ENCODE assay signal across 19 mouse cellular contexts in genomic region chr13:47951043-47951442, GRCm38 (mm10).
A peak's percentile ranks its signal among the peaks of the same experiment; 100 is the strongest.
DNase-seq lines count a peak whose midpoint lies in the region; ATAC-seq and TF ChIP-seq lines count a peak whose summit lies in the region.
"Had no signal": no experiment of that assay in that cellular context is flagged by ENCODE, and none has a peak within 500 bp of the region (broad histone marks: within the 10 kb centered on the region; RNA-seq: fewer than 3 reads in every experiment).

No protein-coding gene starts in this region.

- peak; percentile 6 to 23 for DNase-seq in left cerebral cortex, postnatal 25 days (ENCODE audit: low spot score in 2 of 2)
- DNase-seq in left cerebral cortex, postnatal 4 days, result no peak
- DNase-seq in hindbrain, postnatal 0 days (ENCODE audit: low spot score), result peak; percentile 41
- DNase-seq in T-cell, adult 2 months (ENCODE audit: low spot score), result no peak
- no peak for DNase-seq in gastrocnemius, adult 2 months
- DNase-seq: adrenal gland, postnatal 25 days; B cell, adult 2 months; cerebellum, postnatal 10 days; embryo, embryonic 11 days; gastrocnemius, postnatal 10 days; heart, adult 18-20 months; kidney, adult 2 months; lung, adult 2 months; lung, postnatal 36 days had no signal

- H3K27me3 ChIP-seq in forebrain, embryonic 15.5 days, result no peaks in the 10 kb centered on the region
- H3K27me3 ChIP-seq in hindbrain, postnatal 0 days (ENCODE audit: insufficient read depth, low read length), result no peaks in the 10 kb centered on the region
- no peaks in the 10 kb centered on the region for H3K27me3 ChIP-seq in neural tube, embryonic 14.5 days (ENCODE audit: control insufficient read depth, insufficient read depth, low read length)
- H3K27me3 ChIP-seq: embryonic facial prominence, embryonic 15.5 days; heart, embryonic 15.5 days had no signal

- H3K4me2 ChIP-seq in forebrain, embryonic 15.5 days (replicated peaks), result no peak overlapping the region
- H3K4me2 ChIP-seq in hindbrain, postnatal 0 days (ENCODE audit: low read depth, low read length), result no peak overlapping the region
- H3K4me2 ChIP-seq in neural tube, embryonic 14.5 days (ENCODE audit: low read depth, low read length), result 0 out of 2 replicates have a peak overlapping the region, but pooled peaks have one; percentile 4
- H3K4me2 ChIP-seq: embryonic facial prominence, embryonic 15.5 days; heart, embryonic 15.5 days had no signal

- H3K9ac ChIP-seq in forebrain, embryonic 15.5 days (replicated peaks), result 0 out of 2 replicates have a peak overlapping the region, but pooled peaks have one; percentile 27
- no peak overlapping the region for H3K9ac ChIP-seq in hindbrain, postnatal 0 days (replicated peaks; ENCODE audit: low read length)
- no peak overlapping the region for H3K9ac ChIP-seq in neural tube, embryonic 14.5 days (replicated peaks; ENCODE audit: low read depth, low read length)
- H3K9ac ChIP-seq: embryonic facial prominence, embryonic 15.5 days; heart, embryonic 15.5 days had no signal

- no peaks in the 10 kb centered on the region for H3K36me3 ChIP-seq in forebrain, embryonic 15.5 days
- no peaks in the 10 kb centered on the region for H3K36me3 ChIP-seq in hindbrain, postnatal 0 days (ENCODE audit: insufficient read depth, low read length)
- H3K36me3 ChIP-seq in neural tube, embryonic 14.5 days (ENCODE audit: control insufficient read depth, insufficient read depth, low read length), result no peaks in the 10 kb centered on the region
- H3K36me3 ChIP-seq: embryonic facial prominence, embryonic 15.5 days; heart, embryonic 15.5 days had no signal

- peak overlapping the region; percentile 77 for H3K27ac ChIP-seq in forebrain, embryonic 15.5 days (replicated peaks)
- H3K27ac ChIP-seq in hindbrain, postnatal 0 days, result peak overlapping the region; percentile 36; the same call in 1 of the 2 replicates
- peak overlapping the region; percentile 69; the same call in 1 of the 2 replicates for H3K27ac ChIP-seq in neural tube, embryonic 14.5 days (ENCODE audit: low read depth, low read length)
- H3K27ac ChIP-seq in gastrocnemius, adult 2 months, result no peak overlapping the region
- H3K27ac ChIP-seq: embryonic facial prominence, embryonic 15.5 days; heart, embryonic 15.5 days had no signal

- no peak overlapping the region for H3K4me3 ChIP-seq in forebrain, embryonic 15.5 days
- H3K4me3 ChIP-seq in hindbrain, postnatal 0 days (ENCODE audit: low read length), result no peak overlapping the region
- no peak overlapping the region for H3K4me3 ChIP-seq in neural tube, embryonic 14.5 days (ENCODE audit: low read depth, low read length)
- no peak overlapping the region for H3K4me3 ChIP-seq in gastrocnemius, adult 2 months
- H3K4me3 ChIP-seq: embryonic facial prominence, embryonic 15.5 days; heart, embryonic 15.5 days had no signal

- WGBS in forebrain, embryonic 15.5 days, result 45% methylated on average over 10 of the region's 10 CpGs
- 43% methylated on average over 10 of the region's 10 CpGs for WGBS in hindbrain, postnatal 0 days
- 56% methylated on average over 10 of the region's 10 CpGs for WGBS in neural tube, embryonic 14.5 days

- intact Hi-C loops in left cerebral cortex, postnatal 25 days (cut with DNase I), result no loop called here
- intact Hi-C loops in left cerebral cortex, postnatal 4 days (cut with DNase I), result no loop called here
- intact Hi-C loops in gastrocnemius, adult 2 months (cut with DNase I), result no loop called here

- H3K9me3 ChIP-seq in forebrain, embryonic 15.5 days, result no peaks in the 10 kb centered on the region
- no peaks in the 10 kb centered on the region for H3K9me3 ChIP-seq in hindbrain, postnatal 0 days (ENCODE audit: low read length)
- no peaks in the 10 kb centered on the region for H3K9me3 ChIP-seq in neural tube, embryonic 14.5 days (ENCODE audit: control insufficient read depth, low read length)
- H3K9me3 ChIP-seq: embryonic facial prominence, embryonic 15.5 days; heart, embryonic 15.5 days had no signal

- no peak for ATAC-seq in forebrain, embryonic 15.5 days (replicated peaks)
- ATAC-seq in hindbrain, postnatal 0 days, result no peak
- no peak for ATAC-seq in neural tube, embryonic 14.5 days (ENCODE audit: low read depth)
- no peak for ATAC-seq in erythroid progenitor cell, adult 5-6 weeks (replicated peaks; ENCODE audit: low FRiP score, poor library complexity, severe bottlenecking)

- peaks cover 38% of the 10 kb centered on the region for H3K4me1 ChIP-seq in forebrain, embryonic 15.5 days
- no peaks in the 10 kb centered on the region; the same call in 1 of the 2 replicates for H3K4me1 ChIP-seq in hindbrain, postnatal 0 days (ENCODE audit: insufficient read depth, low read length)
- H3K4me1 ChIP-seq in neural tube, embryonic 14.5 days (ENCODE audit: control insufficient read depth, insufficient read depth, low read length), result peaks cover 11% of the 10 kb centered on the region
- H3K4me1 ChIP-seq: heart, embryonic 15.5 days had no signal

- TF ChIP-seq CTCF in hindbrain, postnatal 0 days (IDR thresholded peaks at IDR 0.05; ENCODE audit: low read depth), result no peak
- no peak for TF ChIP-seq CTCF in gastrocnemius, adult 2 months (IDR thresholded peaks at IDR 0.05)

Comparison
In these comparisons a context has a peak if more than half of its experiments do, and no peak if none do; other contexts are left out.
1. DNase-seq: peak in left cerebral cortex, postnatal 25 days (2 of 2) and hindbrain, postnatal 0 days (single experiment); none in left cerebral cortex, postnatal 4 days (single experiment), T-cell, adult 2 months (single experiment) and gastrocnemius, adult 2 months (single experiment).